In genomic region chr7:112776670-112777069, GRCm38 (mm10) we compare ENCODE assay signal across 14 mouse cellular contexts.
DNase-seq lines count a peak whose midpoint lies in the region; ATAC-seq and TF ChIP-seq lines count a peak whose summit lies in the region.
"Had no signal": no experiment of that assay in that cellular context is flagged by ENCODE, and none has a peak within 500 bp of the region (broad histone marks: within the 10 kb centered on the region; RNA-seq: fewer than 3 reads in every experiment).

No protein-coding gene starts in this region.

- no peak overlapping the region for H3K4me2 ChIP-seq in heart, embryonic 13.5 days
- no peak overlapping the region for H3K4me2 ChIP-seq in embryonic facial prominence, embryonic 15.5 days (replicated peaks)
- H3K4me2 ChIP-seq: liver, embryonic 13.5 days had no signal

- no peaks in the 10 kb centered on the region for H3K36me3 ChIP-seq in heart, embryonic 13.5 days
- H3K36me3 ChIP-seq in embryonic facial prominence, embryonic 15.5 days = no peaks in the 10 kb centered on the region
- H3K36me3 ChIP-seq: liver, embryonic 13.5 days had no signal

- 70% methylated on average over 5 of the region's 5 CpGs for WGBS in heart, embryonic 13.5 days
- WGBS in cerebellum, adult 2 months = 36% methylated on average over 5 of the region's 5 CpGs
- 60% methylated on average over 5 of the region's 5 CpGs for WGBS in embryonic facial prominence, embryonic 15.5 days

- H3K9ac ChIP-seq in heart, embryonic 13.5 days = peak overlapping the region; percentile 54; the same call in 1 of the 2 replicates
- H3K9ac ChIP-seq in embryonic facial prominence, embryonic 15.5 days = no peak overlapping the region
- H3K9ac ChIP-seq: liver, embryonic 13.5 days had no signal

- DNase-seq in heart, adult 8-10 months (ENCODE audit: low spot score) = no peak
- peak; percentile 48 for DNase-seq in brain, adult 2 months (ENCODE audit: low read depth, low spot score)
- peak; percentile 20 to 42 for DNase-seq in cerebellum, adult 2 months
- DNase-seq in adrenal gland, adult (ENCODE audit: inconsistent age in 2 of 2, low spot score in 1 of 2) = no peak
- no peak for DNase-seq in lung, postnatal 36 days
- DNase-seq: adrenal gland, postnatal 36 days; heart, postnatal 36 days; kidney, adult 2 months; kidney, postnatal 4 days; liver, embryonic 13.5 days; thymus, postnatal 14 days had no signal

- no peak for TF ChIP-seq CTCF in cerebellum, adult 2 months (IDR thresholded peaks at IDR 0.05; ENCODE audit: borderline replicate concordance, insufficient read depth, low read depth, low read length)

- H3K27me3 ChIP-seq in heart, embryonic 13.5 days (replicated peaks) = no peaks in the 10 kb centered on the region
- no peaks in the 10 kb centered on the region for H3K27me3 ChIP-seq in cerebellum, adult 2 months (ENCODE audit: control insufficient read depth, insufficient read depth, low read length)
- no peaks in the 10 kb centered on the region for H3K27me3 ChIP-seq in embryonic facial prominence, embryonic 15.5 days
- H3K27me3 ChIP-seq: liver, embryonic 13.5 days had no signal

- H3K9me3 ChIP-seq in heart, embryonic 13.5 days = no peaks in the 10 kb centered on the region
- H3K9me3 ChIP-seq in embryonic facial prominence, embryonic 15.5 days (replicated peaks) = no peaks in the 10 kb centered on the region
- H3K9me3 ChIP-seq: liver, embryonic 13.5 days had no signal

- TF ChIP-seq POLR2A in cerebellum, adult 2 months (IDR thresholded peaks at IDR 0.05; ENCODE audit: borderline replicate concordance, insufficient read depth, low read length) = no peak

- no peak for ATAC-seq in heart, embryonic 13.5 days (ENCODE audit: extremely low read depth, insufficient number of reproducible peaks, low FRiP score, low TSS enrichment)
- no peak for ATAC-seq in embryonic facial prominence, embryonic 15.5 days (ENCODE audit: insufficient number of reproducible peaks, low FRiP score, low TSS enrichment, low read depth)
- ATAC-seq: forebrain, embryonic 14.5 days had no signal

- no peak overlapping the region for H3K4me3 ChIP-seq in heart, embryonic 13.5 days
- H3K4me3 ChIP-seq in cerebellum, adult 2 months (replicated peaks; ENCODE audit: insufficient read depth, low read depth, low read length) = no peak overlapping the region
- H3K4me3 ChIP-seq in embryonic facial prominence, embryonic 15.5 days (replicated peaks) = no peak overlapping the region
- H3K4me3 ChIP-seq: liver, embryonic 13.5 days had no signal

- no peak overlapping the region for H3K27ac ChIP-seq in heart, embryonic 13.5 days (replicated peaks)
- H3K27ac ChIP-seq in cerebellum, adult 2 months (ENCODE audit: insufficient read depth, low read length) = no peak overlapping the region
- H3K27ac ChIP-seq in embryonic facial prominence, embryonic 15.5 days (replicated peaks) = 0 out of 2 replicates have a peak overlapping the region, but pooled peaks have one; percentile 36
- H3K27ac ChIP-seq: liver, embryonic 13.5 days had no signal

- H3K4me1 ChIP-seq in heart, embryonic 13.5 days = peaks cover 99% of the 10 kb centered on the region
- peaks cover 22% of the 10 kb centered on the region for H3K4me1 ChIP-seq in cerebellum, adult 2 months (ENCODE audit: control insufficient read depth, insufficient read depth, low read length)
- H3K4me1 ChIP-seq in embryonic facial prominence, embryonic 15.5 days = peaks cover 47% of the 10 kb centered on the region
- H3K4me1 ChIP-seq: liver, embryonic 13.5 days had no signal

Comparison
In these comparisons a context has a peak if more than half of its experiments do, and no peak if none do; other contexts are left out.
1. DNase-seq: peak in brain, adult 2 months (single experiment) and cerebellum, adult 2 months (2 of 2); none in heart, adult 8-10 months (single experiment), adrenal gland, adult (0 of 2) and lung, postnatal 36 days (single experiment).